Mouse (Mus musculus): Measurements from ENCODE around the gene Vmn1r40.

GRCm38 (mm10) chr6:89740466-89740865 lies 33.1 kb downstream of the Vmn1r40 start, which contains the start of gene Vmn1r41:
- TF ChIP-seq POLR2A (IDR thresholded peaks at IDR 0.05; ENCODE audit: low read depth, low read length), result no peak
- no peak for TF ChIP-seq CTCF (IDR thresholded peaks at IDR 0.05; ENCODE audit: extremely low read depth, insufficient read length, insufficient replicate concordance, low read depth, low read length)
